Mouse (Mus musculus): ENCODE data around the gene Gm45808. TPM values are rescaled to one million over a fixed set of nuclear protein-coding genes. Genes with fewer than 3 reads are reported as not detected.

Gm45808 gene
- polyA plus RNA-seq, 1 experiment from 2014 or later: not detected

GRCm38 (mm10) chr7:45417962-45418492 lies 68.6 kb downstream of the Gm45808 start:
- Histone ChIP-seq H3K36me3 (ENCODE audit: control insufficient read depth, insufficient read depth, low read length) (peaks cover 25% of the 10 kb centered on the region), H3K9me3 (ENCODE audit: control insufficient read depth, low read length) (no peaks in the 10 kb centered on the region), H3K27me3 (ENCODE audit: control insufficient read depth, insufficient read depth, low read length) (peaks cover 58% of the 10 kb centered on the region), H3K9ac (ENCODE audit: low read depth, low read length) (no peak overlapping the region), H3K4me2 (replicated peaks; ENCODE audit: low read depth, low read length) (peak overlapping the region; percentile 5; the same call in 1 of the 2 replicates), H3K4me3 (ENCODE audit: low read length) (no peak overlapping the region), H3K27ac (ENCODE audit: low read depth, low read length) (no peak overlapping the region), H3K4me1 (ENCODE audit: control insufficient read depth, insufficient read depth, low read length) (peaks cover 21% of the 10 kb centered on the region)
- ATAC-seq (ENCODE audit: low FRiP score, low TSS enrichment): no peak
- 9% methylated on average over 13 of the region's 13 CpGs for WGBS

Small RNAs within 50 kb of the gene (microRNA-seq; reads per million reads assigned to microRNA genes)
- gene Gm22133: not detected

Other genes with a start within 250 kb of the Gm45808 start
- 0.60 and 1.2 TPM in 2 replicates for gene Cd37, start 247.7 kb downstream of the Gm45808 start, polyA plus RNA-seq (2014; fragmentation: Nextera tagmentation; extraction: Ambion mirVana)
- 0.18 and 0.20 TPM in 2 replicates for gene Slc6a16, start 245.7 kb downstream of the Gm45808 start, polyA plus RNA-seq (2014; fragmentation: Nextera tagmentation; extraction: Ambion mirVana)
- gene Slc6a21, start 209.3 kb downstream of the Gm45808 start, polyA plus RNA-seq (2014; fragmentation: Nextera tagmentation; extraction: Ambion mirVana): not detected in 2 replicates
- gene Trpm4, start 153.0 kb downstream of the Gm45808 start, polyA plus RNA-seq (2014; fragmentation: Nextera tagmentation; extraction: Ambion mirVana): 10.1 and 11.3 TPM in 2 replicates
- 1.5 and 2.7 TPM in 2 replicates for gene Hrc, start 151.5 kb downstream of the Gm45808 start, polyA plus RNA-seq (2014; fragmentation: Nextera tagmentation; extraction: Ambion mirVana)
- 6.7 and 7.6 TPM in 2 replicates for gene Ppfia3, start 119.8 kb downstream of the Gm45808 start, polyA plus RNA-seq (2014; fragmentation: Nextera tagmentation; extraction: Ambion mirVana)
- 0.57 and 0.66 TPM in 2 replicates for gene Lin7b, start 116.2 kb downstream of the Gm45808 start, polyA plus RNA-seq (2014; fragmentation: Nextera tagmentation; extraction: Ambion mirVana)
- gene Snrnp70, start 91.1 kb downstream of the Gm45808 start, polyA plus RNA-seq (2014; fragmentation: Nextera tagmentation; extraction: Ambion mirVana): 100 and 171 TPM in 2 replicates
- gene Kcna7, start 81.2 kb downstream of the Gm45808 start, polyA plus RNA-seq (2014; fragmentation: Nextera tagmentation; extraction: Ambion mirVana): not detected in 2 replicates
- gene Ntf5, start 73.1 kb downstream of the Gm45808 start, polyA plus RNA-seq (2014; fragmentation: Nextera tagmentation; extraction: Ambion mirVana): 1.3 and 1.4 TPM in 2 replicates
- gene Lhb, start 66.0 kb downstream of the Gm45808 start, polyA plus RNA-seq (2014; fragmentation: Nextera tagmentation; extraction: Ambion mirVana): not detected in 2 replicates
- gene Gys1, start 52.0 kb downstream of the Gm45808 start, polyA plus RNA-seq (2014; fragmentation: Nextera tagmentation; extraction: Ambion mirVana): 21.4 and 35.0 TPM in 2 replicates
- gene Ruvbl2, start 48.7 kb downstream of the Gm45808 start, polyA plus RNA-seq (2014; fragmentation: Nextera tagmentation; extraction: Ambion mirVana): 158 and 228 TPM in 2 replicates
- gene Ftl1, start 26.9 kb downstream of the Gm45808 start, polyA plus RNA-seq (2014; fragmentation: Nextera tagmentation; extraction: Ambion mirVana): 3,941 and 4,356 TPM in 2 replicates
- 97.3 and 110 TPM in 2 replicates for gene Bax, start 19.9 kb downstream of the Gm45808 start, polyA plus RNA-seq (2014; fragmentation: Nextera tagmentation; extraction: Ambion mirVana)
- gene Tulp2, start 4.9 kb downstream of the Gm45808 start, polyA plus RNA-seq (2014; fragmentation: Nextera tagmentation; extraction: Ambion mirVana): 0.64 and 0.84 TPM in 2 replicates
- 3.3 and 3.5 TPM in 2 replicates for gene Dhdh, start 2.0 kb upstream of the Gm45808 start, polyA plus RNA-seq (2014; fragmentation: Nextera tagmentation; extraction: Ambion mirVana)
- gene Nucb1, start 23.6 kb upstream of the Gm45808 start, polyA plus RNA-seq (2014; fragmentation: Nextera tagmentation; extraction: Ambion mirVana): 141 and 190 TPM in 2 replicates
- 13.4 and 15.7 TPM in 2 replicates for gene Ppp1r15a, start 39.5 kb upstream of the Gm45808 start, polyA plus RNA-seq (2014; fragmentation: Nextera tagmentation; extraction: Ambion mirVana)
- 4.7 and 5.1 TPM in 2 replicates for gene Plekha4, start 39.5 kb upstream of the Gm45808 start, polyA plus RNA-seq (2014; fragmentation: Nextera tagmentation; extraction: Ambion mirVana)
- 12.8 and 13.5 TPM in 2 replicates for gene Hsd17b14, start 68.1 kb upstream of the Gm45808 start, polyA plus RNA-seq (2014; fragmentation: Nextera tagmentation; extraction: Ambion mirVana)
- gene Bcat2, start 83.3 kb upstream of the Gm45808 start, polyA plus RNA-seq (2014; fragmentation: Nextera tagmentation; extraction: Ambion mirVana): 61.1 and 73.7 TPM in 2 replicates
- not detected in 2 replicates for gene Fgf21, start 128.7 kb upstream of the Gm45808 start, polyA plus RNA-seq (2014; fragmentation: Nextera tagmentation; extraction: Ambion mirVana)
- gene Fut1, start 130.5 kb upstream of the Gm45808 start, polyA plus RNA-seq (2014; fragmentation: Nextera tagmentation; extraction: Ambion mirVana): 0.14 TPM in 2 replicates
- gene Izumo1, start 135.0 kb upstream of the Gm45808 start, polyA plus RNA-seq (2014; fragmentation: Nextera tagmentation; extraction: Ambion mirVana): 0.11 and 0.23 TPM in 2 replicates
- 12.1 and 18.7 TPM in 2 replicates for gene Rasip1, start 140.7 kb upstream of the Gm45808 start, polyA plus RNA-seq (2014; fragmentation: Nextera tagmentation; extraction: Ambion mirVana)
- gene Mamstr, start 153.2 kb upstream of the Gm45808 start, polyA plus RNA-seq (2014; fragmentation: Nextera tagmentation; extraction: Ambion mirVana): 3.6 and 5.0 TPM in 2 replicates
- 0.26 and 0.31 TPM in 2 replicates for gene Fut2, start 179.6 kb upstream of the Gm45808 start, polyA plus RNA-seq (2014; fragmentation: Nextera tagmentation; extraction: Ambion mirVana)
- 0.20 and 0.27 TPM in 2 replicates for gene Ntn5, start 197.2 kb upstream of the Gm45808 start, polyA plus RNA-seq (2014; fragmentation: Nextera tagmentation; extraction: Ambion mirVana)
- gene Sec1, start 207.6 kb upstream of the Gm45808 start, polyA plus RNA-seq (2014; fragmentation: Nextera tagmentation; extraction: Ambion mirVana): 0.17 and 0.28 TPM in 2 replicates
- gene Car11, start 213.0 kb upstream of the Gm45808 start, polyA plus RNA-seq (2014; fragmentation: Nextera tagmentation; extraction: Ambion mirVana): 6.9 and 11.9 TPM in 2 replicates
- 6.6 and 7.7 TPM in 2 replicates for gene Dbp, start 218.3 kb upstream of the Gm45808 start, polyA plus RNA-seq (2014; fragmentation: Nextera tagmentation; extraction: Ambion mirVana)
- gene Rpl18, start 228.6 kb upstream of the Gm45808 start, polyA plus RNA-seq (2014; fragmentation: Nextera tagmentation; extraction: Ambion mirVana): 1,328 and 1,679 TPM in 2 replicates
- 16.8 and 23.9 TPM in 2 replicates for gene Sphk2, start 231.2 kb upstream of the Gm45808 start, polyA plus RNA-seq (2014; fragmentation: Nextera tagmentation; extraction: Ambion mirVana)
- 1.2 and 2.1 TPM in 2 replicates for gene Fam83e, start 234.4 kb upstream of the Gm45808 start, polyA plus RNA-seq (2014; fragmentation: Nextera tagmentation; extraction: Ambion mirVana)
- gene Spaca4, start 239.0 kb upstream of the Gm45808 start, polyA plus RNA-seq (2014; fragmentation: Nextera tagmentation; extraction: Ambion mirVana): 0.29 TPM in 1 of 2 replicates, not detected in the other

Data from kidney, embryonic 14.5 days (tissue).